8 mouse cellular contexts compared by ENCODE assay signal in genomic region chr6:125192016-125192714, GRCm38 (mm10). TPM values are rescaled to one million over a fixed set of nuclear protein-coding genes. Genes with fewer than 3 reads are reported as not detected.
DNase-seq lines count a peak whose midpoint lies in the region; ATAC-seq lines count a peak whose summit lies in the region.

No protein-coding gene starts in this region.

- H3K27ac ChIP-seq in hindbrain, embryonic 12.5 days, result peak overlapping the region; percentile 99

- WGBS in hindbrain, embryonic 12.5 days, result under 1% methylated on average over 34 of the region's 34 CpGs

- H3K4me1 ChIP-seq in hindbrain, embryonic 12.5 days, result peaks cover 14% of the 10 kb centered on the region

- peak overlapping the region; percentile 64 for H3K4me3 ChIP-seq in hindbrain, embryonic 12.5 days

- DNase-seq in Muller cell, postnatal 12 days (ENCODE audit: inconsistent ontology term), result peak; percentile 91
- peak; percentile 95 for DNase-seq in cerebellum, adult 9-11 months
- peak; percentile 84 to 89 for DNase-seq in frontal cortex, postnatal 10 days (ENCODE audit: low spot score in 2 of 2)
- peak; percentile 93 to 94 for DNase-seq in layer of hippocampus, postnatal 14 days (ENCODE audit: low spot score in 2 of 2)
- peak; percentile 92 for DNase-seq in lung, postnatal 14 days
- DNase-seq in retina, adult 2 months (ENCODE audit: low read depth, low spot score), result peak; percentile 91
- peak; percentile 86 to 90 for DNase-seq in thymus, postnatal 36 days

- peaks cover 36% of the 10 kb centered on the region for H3K36me3 ChIP-seq in hindbrain, embryonic 12.5 days

- ATAC-seq in hindbrain, embryonic 12.5 days (ENCODE audit: low FRiP score), result peak; percentile 96

- peak overlapping the region; percentile 66 for H3K4me2 ChIP-seq in hindbrain, embryonic 12.5 days (replicated peaks)

- no peaks in the 10 kb centered on the region for H3K9me3 ChIP-seq in hindbrain, embryonic 12.5 days (replicated peaks)

- H3K27me3 ChIP-seq in hindbrain, embryonic 12.5 days, result no peaks in the 10 kb centered on the region

- peak overlapping the region; percentile 78 for H3K9ac ChIP-seq in hindbrain, embryonic 12.5 days

RNA-seq across cellular contexts. Expression of gene Mrpl51, which starts 0.6 kb away (rescaled TPM):
- polyA plus RNA-seq in hindbrain, embryonic 12.5 days (2016; fragmentation: Nextera tagmentation; extraction: Ambion mirVana), result 163 and 165 TPM in 2 replicates
- total RNA-seq in layer of hippocampus, postnatal 14 days (2021), result 10 to 100 TPM; 67.7 to 74.4 TPM

RNA-seq across cellular contexts. Expression of gene Ncapd2, which starts 0.7 kb away (rescaled TPM):
- polyA plus RNA-seq in hindbrain, embryonic 12.5 days (2016; fragmentation: Nextera tagmentation; extraction: Ambion mirVana), result 140 and 142 TPM in 2 replicates
- 10 to 100 TPM; 26.8 to 29.8 TPM for total RNA-seq in layer of hippocampus, postnatal 14 days (2021)

RNA-seq across cellular contexts. Expression of gene Vamp1, which starts 23.2 kb away (rescaled TPM):
- polyA plus RNA-seq in hindbrain, embryonic 12.5 days (2016; fragmentation: Nextera tagmentation; extraction: Ambion mirVana), result 5.9 and 6.0 TPM in 2 replicates
- 10 to 100 TPM; 49.3 to 62.7 TPM for total RNA-seq in layer of hippocampus, postnatal 14 days (2021)

RNA-seq across cellular contexts. Expression of gene Gapdh, which starts 25.9 kb away (rescaled TPM):
- 1,498 and 1,567 TPM in 2 replicates for polyA plus RNA-seq in hindbrain, embryonic 12.5 days (2016; fragmentation: Nextera tagmentation; extraction: Ambion mirVana)
- 1,000 to 10,000 TPM; 2,098 to 2,176 TPM for total RNA-seq in layer of hippocampus, postnatal 14 days (2021)

RNA-seq across cellular contexts. Expression of gene Tapbpl, which starts 39.5 kb away (rescaled TPM):
- 2.5 and 2.9 TPM in 2 replicates for polyA plus RNA-seq in hindbrain, embryonic 12.5 days (2016; fragmentation: Nextera tagmentation; extraction: Ambion mirVana)
- total RNA-seq in layer of hippocampus, postnatal 14 days (2021), result 1 to 10 TPM; 2.9 to 3.1 TPM

Comparison
In these comparisons a context has a peak if more than half of its experiments do, and no peak if none do; other contexts are left out.
1. Peak in every context shown above with its lines: DNase-seq, ATAC-seq, H3K4me3 ChIP-seq and H3K27ac ChIP-seq.